Mouse (Mus musculus) kidney, adult 2 months (tissue): ENCODE data around the gene Fam84a.

Experiments used
- CTCF ChIP-seq: fragments of 200-500 bp; conservative IDR thresholded peaks from 2 replicates; pipeline ENCODE4 v1.5.1; 2011; ENCODE audit warnings: low read depth, mild to moderate bottlenecking, control low read depth, low read length, moderate library complexity, mixed read lengths; ENCODE audit not compliant: insufficient read depth, insufficient read length
- POLR2A ChIP-seq: fragments of 200-500 bp; IDR thresholded peaks from one replicate; pipeline ENCODE4 v1.6.1; 2011; ENCODE audit warnings: low read depth, low read length, control low read depth

DNA sequence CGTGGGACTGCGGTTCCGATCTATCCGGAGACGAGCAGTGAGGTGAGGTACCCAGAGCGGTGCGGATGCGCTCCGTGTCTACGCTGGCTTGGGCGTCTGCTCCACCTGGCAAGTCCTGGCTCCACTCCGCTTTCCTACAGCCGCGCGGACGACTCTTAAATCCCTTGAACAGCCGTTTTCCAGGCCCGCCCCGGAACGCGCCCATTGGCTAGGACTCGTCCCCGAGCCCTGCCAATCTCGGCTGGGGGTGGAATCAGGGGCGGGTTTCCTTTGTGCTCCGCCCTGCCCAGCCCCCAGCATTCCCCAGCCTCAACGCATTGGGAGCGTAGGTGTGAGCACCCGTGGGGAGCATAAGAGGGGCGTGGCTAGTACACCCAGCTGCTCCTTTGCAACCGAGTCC, at the start of gene Fam84a:
- TF ChIP-seq POLR2A (peak; percentile 87), CTCF (no peak)
